Mouse (Mus musculus) limb, embryonic 12.5 days (tissue): Measurements from ENCODE around the gene Olfr935. TPM values are rescaled to one million over a fixed set of nuclear protein-coding genes. Genes with fewer than 3 reads are reported as not detected.

Source experiments
- ATAC-seq: fragments of 200-750 bp; cut with Nextera tagmentation; 2 replicates; pipeline ENCODE4 v1.8.0; 2017; ENCODE audit warnings: low read depth, moderate TSS enrichment; ENCODE audit not compliant: insufficient number of reproducible peaks, insufficient read depth, low FRiP score, low TSS enrichment
- H3K27ac ChIP-seq: fragments of 300-500 bp; sonication (generic); 2 replicates; pipeline ENCODE4 v1.5.1; 2016; ENCODE audit warnings: mild to moderate bottlenecking, moderate library complexity
- H3K27me3 ChIP-seq: fragments of 300-500 bp; sonication (generic); 2 replicates; pipeline ENCODE4 v1.6.1; 2016; ENCODE audit warnings: mild to moderate bottlenecking, moderate library complexity
- H3K36me3 ChIP-seq: fragments of 300-500 bp; sonication (generic); 2 replicates; pipeline ENCODE4 v1.6.1; 2016; ENCODE audit warnings: mild to moderate bottlenecking, moderate library complexity
- H3K4me1 ChIP-seq: fragments of 300-500 bp; sonication (generic); replicated peaks from 2 replicates; pipeline ENCODE4 v1.6.1; 2016
- H3K4me2 ChIP-seq: fragments of 300-500 bp; sonication (generic); 2 replicates; pipeline ENCODE4 v1.6.1; 2016; ENCODE audit warnings: mild to moderate bottlenecking, moderate library complexity
- H3K4me3 ChIP-seq: fragments of 300-500 bp; sonication (generic); replicated peaks from 2 replicates; pipeline ENCODE4 v1.5.1; 2016; ENCODE audit warnings: mild to moderate bottlenecking
- H3K9ac ChIP-seq: fragments of 300-500 bp; sonication (generic); replicated peaks from 2 replicates; pipeline ENCODE4 v1.6.1; 2016; ENCODE audit warnings: mild to moderate bottlenecking, moderate library complexity
- H3K9me3 ChIP-seq: fragments of 300-500 bp; sonication (generic); 2 replicates; pipeline ENCODE4 v1.6.1; 2016; ENCODE audit warnings: mild to moderate bottlenecking, moderate library complexity
- WGBS: fragments of 180-500 bp; shearing (Covaris S2); methylation state at CpG from one replicate; pipeline ENCODE4 v1.1.7; 2016; 5-methylcytosine and 5-hydroxymethylcytosine counted together
- microRNA-seq: library from miRNA; unstranded; fragments of <30 nt; microRNA quantifications from one replicate; pipeline ENCODE4, GENCODE M21; 2017
- polyA plus RNA-seq: library from polyadenylated mRNA; unstranded; fragments of >200 nt; fragmentation: Nextera tagmentation; extraction: Ambion mirVana; gene quantifications from 2 replicates; pipeline ENCODE4 v1.2.1, GENCODE M21; 2016

The Olfr935 gene
- polyA plus RNA-seq: not detected in 2 replicates

DNA sequence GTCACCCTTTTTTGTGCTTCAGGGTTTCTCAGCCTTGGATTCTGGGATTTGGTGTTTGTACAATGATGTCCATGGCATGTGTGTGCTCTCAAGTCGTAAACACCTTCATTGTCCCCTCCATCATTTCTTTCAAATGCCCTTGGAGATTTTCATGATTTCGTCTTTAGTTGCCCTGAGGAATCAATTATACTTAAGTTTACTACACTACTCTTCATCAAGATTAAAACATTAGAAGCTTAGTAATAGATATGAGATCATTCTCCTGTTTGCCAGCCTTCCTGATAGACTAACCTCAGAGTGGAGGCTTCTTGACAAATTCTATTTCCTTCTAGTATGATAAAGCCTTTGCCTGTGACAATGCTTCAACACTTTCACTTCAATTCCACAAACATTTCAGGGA, at the start of gene Olfr935:
TSS of gene Olfr935 (minus strand) at position 101 of the 400 bp plus-strand sequence.
- Histone ChIP-seq H3K27ac (no peak within 1 kb of the TSS), H3K4me3 (no peak within 1 kb of the TSS), H3K36me3 (no peaks in the 10 kb centered on the region), H3K4me2 (no peak within 1 kb of the TSS), H3K9me3 (no peaks in the 10 kb centered on the region), H3K27me3 (no peaks in the 10 kb centered on the region), H3K9ac (no peak within 1 kb of the TSS), H3K4me1 (no peaks in the 10 kb centered on the region)
- 78% methylated on average over 2 of the region's 2 CpGs for WGBS
- no peak for ATAC-seq

GRCm38 (mm10) chr9:39023277-39023676, 23.8 kb upstream of the Olfr935 start, which contains the start of gene Olfr146:
TSS of gene Olfr146 (minus strand) at chr9:39023377.
- Histone ChIP-seq H3K9ac (no peak within 1 kb of the TSS), H3K36me3 (no peaks in the 10 kb centered on the region), H3K4me1 (no peaks in the 10 kb centered on the region), H3K27me3 (no peaks in the 10 kb centered on the region), H3K4me3 (no peak within 1 kb of the TSS), H3K9me3 (no peaks in the 10 kb centered on the region), H3K27ac (no peak within 1 kb of the TSS), H3K4me2 (no peak within 1 kb of the TSS)
- no peak for ATAC-seq
- 88% methylated on average over 1 of the region's 1 CpGs for WGBS

DNA sequence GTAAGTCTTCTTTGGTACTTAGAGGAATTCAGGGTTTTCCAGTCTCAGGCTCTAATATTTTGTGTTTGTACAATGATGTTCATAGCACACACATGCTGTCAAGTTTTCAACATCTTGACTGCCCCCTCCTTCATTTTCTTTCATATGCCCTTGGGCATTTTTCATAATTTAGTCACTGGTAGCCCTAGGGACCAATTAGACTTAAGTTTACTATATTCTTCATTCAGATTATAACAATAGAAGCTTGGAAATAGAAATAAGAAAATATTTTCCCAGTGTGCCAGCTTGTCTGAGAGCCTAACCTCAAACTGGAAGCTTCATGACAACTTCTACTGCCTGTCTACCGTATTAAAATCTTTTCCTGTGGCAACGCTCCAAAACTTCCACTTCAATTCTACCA, 11.3 kb downstream of the Olfr935 start, which contains the start of gene Olfr934:
TSS of gene Olfr934 (minus strand) at position 101 of the 400 bp plus-strand sequence.
- 85% methylated on average over 2 of the region's 2 CpGs for WGBS
- Histone ChIP-seq H3K27me3 (no peaks in the 10 kb centered on the region), H3K9me3 (no peaks in the 10 kb centered on the region), H3K36me3 (no peaks in the 10 kb centered on the region), H3K9ac (no peak within 1 kb of the TSS), H3K4me2 (no peak within 1 kb of the TSS), H3K4me3 (no peak within 1 kb of the TSS), H3K27ac (no peak within 1 kb of the TSS), H3K4me1 (no peaks in the 10 kb centered on the region)
- ATAC-seq: no peak

DNA sequence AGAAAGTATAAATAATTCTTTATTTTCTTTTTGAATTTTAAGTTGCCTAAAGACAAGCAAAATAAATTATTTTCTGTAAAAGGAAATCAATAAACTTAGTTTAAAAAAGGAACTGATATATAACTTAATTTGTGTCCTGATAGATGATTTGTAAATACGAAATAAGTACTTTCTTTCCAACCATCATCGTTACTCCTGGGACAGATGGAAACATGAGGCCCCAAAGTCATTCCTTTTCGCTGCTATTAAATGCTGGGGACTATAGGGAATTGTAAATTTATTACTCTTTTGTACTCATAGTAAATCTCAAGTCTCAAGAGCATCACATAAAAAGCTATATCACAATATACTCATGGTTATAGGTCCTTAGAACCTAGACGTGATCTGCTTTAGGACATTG, 27.5 kb downstream of the Olfr935 start, which contains the start of gene Olfr933:
TSS of gene Olfr933 (plus strand) at position 301 of the 400 bp plus-strand sequence.
- H3K4me3 ChIP-seq: no peak within 1 kb of the TSS
- H3K36me3 ChIP-seq: no peaks in the 10 kb centered on the region
- H3K4me1 ChIP-seq: no peaks in the 10 kb centered on the region
- H3K4me2 ChIP-seq: no peak within 1 kb of the TSS
- H3K27me3 ChIP-seq: no peaks in the 10 kb centered on the region
- no peak within 1 kb of the TSS for H3K9ac ChIP-seq
- H3K27ac ChIP-seq: no peak within 1 kb of the TSS
- no peak for ATAC-seq
- WGBS: 78% methylated on average over 4 of the region's 4 CpGs
- H3K9me3 ChIP-seq: no peaks in the 10 kb centered on the region

DNA sequence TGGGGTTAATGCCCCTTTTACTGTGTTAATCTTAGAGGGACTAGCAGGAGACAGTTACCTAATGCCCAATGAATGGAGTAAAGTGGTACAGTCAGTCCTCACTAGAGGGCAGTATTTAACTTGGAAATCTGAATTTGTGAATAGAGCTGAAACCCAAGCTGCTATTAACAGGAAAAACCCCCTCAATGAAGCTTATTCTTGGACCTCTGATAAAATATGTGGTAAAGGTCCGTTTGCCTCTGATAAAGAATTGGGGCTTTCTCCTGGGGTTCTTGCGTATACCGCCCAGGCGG, 45.4 kb downstream of the Olfr935 start:
- Histone ChIP-seq H3K4me1 (no peaks in the 10 kb centered on the region), H3K9me3 (no peaks in the 10 kb centered on the region), H3K36me3 (no peaks in the 10 kb centered on the region), H3K27ac (no peak overlapping the region), H3K27me3 (no peaks in the 10 kb centered on the region), H3K4me3 (0 out of 2 replicates have a peak overlapping the region, but pooled peaks have one; percentile 7), H3K4me2 (no peak overlapping the region), H3K9ac (no peak overlapping the region)
- 72% methylated on average over 4 of the region's 4 CpGs for WGBS
- ATAC-seq: no peak

GRCm38 (mm10) chr9:38953401-38954123, 45.9 kb downstream of the Olfr935 start:
- H3K4me3 ChIP-seq: 0 out of 2 replicates have a peak overlapping the region, but pooled peaks have one; percentile 7
- no peak overlapping the region for H3K9ac ChIP-seq
- H3K27ac ChIP-seq: no peak overlapping the region
- H3K27me3 ChIP-seq: no peaks in the 10 kb centered on the region
- no peaks in the 10 kb centered on the region for H3K4me1 ChIP-seq
- no peaks in the 10 kb centered on the region for H3K36me3 ChIP-seq
- no peaks in the 10 kb centered on the region for H3K9me3 ChIP-seq
- no peak for ATAC-seq
- WGBS: 26% methylated on average over 7 of the region's 7 CpGs
- no peak overlapping the region for H3K4me2 ChIP-seq

Small RNAs within 50 kb of the gene (microRNA-seq; reads per million reads assigned to microRNA genes)
- gene Gm25529: not detected

Other genes starting within 250 kb of the Olfr935 start
- gene Olfr920, start 247.4 kb downstream of the Olfr935 start, polyA plus RNA-seq: not detected in 2 replicates
- gene Olfr921, start 226.6 kb downstream of the Olfr935 start, polyA plus RNA-seq: not detected in 2 replicates
- not detected in 2 replicates for gene Olfr922, start 185.1 kb downstream of the Olfr935 start, polyA plus RNA-seq
- gene Olfr923, start 173.1 kb downstream of the Olfr935 start, polyA plus RNA-seq: not detected in 2 replicates
- not detected in 2 replicates for gene Olfr924, start 155.2 kb downstream of the Olfr935 start, polyA plus RNA-seq
- not detected in 2 replicates for gene Olfr26, start 144.6 kb downstream of the Olfr935 start, polyA plus RNA-seq
- not detected in 2 replicates for gene Olfr926, start 122.6 kb downstream of the Olfr935 start, polyA plus RNA-seq
- gene Olfr930, start 69.9 kb downstream of the Olfr935 start, polyA plus RNA-seq: not detected in 2 replicates
- not detected in 2 replicates for gene Olfr933, start 27.4 kb downstream of the Olfr935 start, polyA plus RNA-seq
- not detected in 2 replicates for gene Olfr934, start 11.4 kb downstream of the Olfr935 start, polyA plus RNA-seq
- not detected in 2 replicates for gene Olfr146, start 23.7 kb upstream of the Olfr935 start, polyA plus RNA-seq
- not detected in 2 replicates for gene Olfr937, start 65.3 kb upstream of the Olfr935 start, polyA plus RNA-seq
- not detected in 2 replicates for gene Olfr938, start 79.2 kb upstream of the Olfr935 start, polyA plus RNA-seq
- not detected in 2 replicates for gene Olfr27, start 128.4 kb upstream of the Olfr935 start, polyA plus RNA-seq
- not detected in 2 replicates for gene Olfr943, start 166.6 kb upstream of the Olfr935 start, polyA plus RNA-seq
- not detected in 2 replicates for gene Olfr944, start 202.2 kb upstream of the Olfr935 start, polyA plus RNA-seq